Mouse (Mus musculus): ENCODE data around the gene Wiz. TPM values are rescaled to one million over a fixed set of nuclear protein-coding genes. Genes with fewer than 3 reads are reported as not detected.
A peak's percentile ranks its signal among the peaks of the same experiment; 100 is the strongest.

Gene Wiz
- polyA plus RNA-seq, 1 experiment from 2014 or later, result 28.7 TPM

DNA sequence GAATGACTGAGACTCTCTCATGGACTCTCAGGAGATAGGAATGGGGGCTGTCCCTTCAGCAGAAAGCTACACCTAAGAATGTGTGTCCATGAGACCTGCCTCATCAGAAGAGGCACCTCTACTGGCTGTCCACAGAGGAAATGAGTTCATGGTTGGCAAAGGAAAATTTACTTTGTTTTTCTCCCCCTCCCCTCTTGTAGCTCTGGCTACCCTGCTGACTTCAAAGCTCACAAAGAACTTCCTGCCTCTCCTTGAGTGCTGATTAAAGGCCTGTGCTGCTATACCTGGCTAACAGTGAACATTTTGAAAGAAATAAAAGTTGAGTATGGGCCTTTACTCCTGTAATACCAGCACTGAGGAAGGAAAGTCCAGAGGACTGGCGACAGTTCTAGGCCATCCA is 48.1 kb downstream of the Wiz start:
- H3K4me1 ChIP-seq, result no peaks in the 10 kb centered on the region
- no peak overlapping the region for H3K27ac ChIP-seq
- H3K4me2 ChIP-seq, result no peak overlapping the region
- no peak overlapping the region for H3K9ac ChIP-seq
- no peak for ATAC-seq (ENCODE audit: insufficient number of reproducible peaks, insufficient read depth, low FRiP score, low TSS enrichment, low read depth)
- H3K36me3 ChIP-seq, result peaks cover 51% of the 10 kb centered on the region
- H3K4me3 ChIP-seq, result no peak overlapping the region
- no peaks in the 10 kb centered on the region for H3K9me3 ChIP-seq
- WGBS, result 84% methylated on average over 1 of the region's 1 CpGs
- H3K27me3 ChIP-seq, result no peaks in the 10 kb centered on the region

DNA sequence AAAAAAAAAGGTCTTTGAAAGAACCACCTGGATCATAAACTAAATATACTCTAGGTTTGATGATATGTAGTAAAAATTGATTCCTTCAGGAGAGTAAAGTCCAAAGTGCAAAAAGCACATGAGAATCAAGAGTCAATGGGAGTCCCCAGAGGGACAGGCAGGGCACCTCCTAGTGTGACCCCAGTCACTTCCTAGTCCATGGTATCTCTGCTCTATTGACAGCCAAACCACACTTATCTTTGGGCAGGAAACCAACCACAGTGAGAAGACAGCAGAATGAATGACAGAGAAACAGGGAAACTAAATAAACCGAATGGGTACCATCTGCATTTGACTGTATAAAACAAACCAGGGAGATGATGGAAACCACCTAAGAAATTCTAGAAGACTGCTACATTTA is 49.1 kb downstream of the Wiz start:
- 65% methylated on average over 1 of the region's 1 CpGs for WGBS
- no peak overlapping the region for H3K9ac ChIP-seq
- ATAC-seq (ENCODE audit: insufficient number of reproducible peaks, insufficient read depth, low FRiP score, low TSS enrichment, low read depth), result no peak
- H3K27me3 ChIP-seq, result no peaks in the 10 kb centered on the region
- H3K27ac ChIP-seq, result no peak overlapping the region
- H3K9me3 ChIP-seq, result no peaks in the 10 kb centered on the region
- peaks cover 60% of the 10 kb centered on the region for H3K36me3 ChIP-seq
- H3K4me3 ChIP-seq, result no peak overlapping the region
- no peak overlapping the region for H3K4me2 ChIP-seq
- no peaks in the 10 kb centered on the region for H3K4me1 ChIP-seq

DNA sequence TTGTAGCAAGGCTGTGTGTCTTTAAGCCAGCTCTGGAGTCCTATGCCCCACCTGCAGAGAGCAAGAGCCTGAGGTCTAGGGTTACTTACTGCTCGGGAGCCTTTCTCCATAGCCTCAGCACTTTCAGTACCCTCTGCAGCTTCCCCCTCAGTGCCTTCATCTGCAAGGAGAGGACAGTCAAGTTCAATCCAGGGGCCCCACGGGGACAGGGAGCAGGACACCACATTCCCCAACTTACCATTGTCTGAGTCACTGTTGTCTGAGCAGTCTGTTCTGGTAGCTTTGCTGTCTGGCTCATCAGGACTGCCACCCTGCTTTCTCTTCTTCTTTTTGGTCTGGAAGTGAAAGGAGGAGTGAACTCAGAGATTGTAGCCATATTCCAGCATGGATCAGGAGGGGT is 53.4 kb downstream of the Wiz start:
- Histone ChIP-seq H3K4me3 (no peak overlapping the region), H3K27me3 (no peaks in the 10 kb centered on the region), H3K4me1 (no peaks in the 10 kb centered on the region), H3K36me3 (peaks cover 78% of the 10 kb centered on the region), H3K27ac (no peak overlapping the region), H3K9ac (no peak overlapping the region), H3K4me2 (no peak overlapping the region), H3K9me3 (no peaks in the 10 kb centered on the region)
- ATAC-seq (ENCODE audit: insufficient number of reproducible peaks, insufficient read depth, low FRiP score, low TSS enrichment, low read depth), result no peak
- 85% methylated on average over 2 of the region's 2 CpGs for WGBS

GRCm38 (mm10) chr17:32334921-32335320 is 54.3 kb downstream of the Wiz start:
- Histone ChIP-seq H3K4me3 (no peak overlapping the region), H3K9ac (no peak overlapping the region), H3K9me3 (no peaks in the 10 kb centered on the region), H3K4me2 (no peak overlapping the region), H3K36me3 (peaks cover 79% of the 10 kb centered on the region), H3K4me1 (no peaks in the 10 kb centered on the region), H3K27me3 (no peaks in the 10 kb centered on the region), H3K27ac (no peak overlapping the region)
- WGBS, result 97% methylated on average over 12 of the region's 12 CpGs
- no peak for ATAC-seq (ENCODE audit: insufficient number of reproducible peaks, insufficient read depth, low FRiP score, low TSS enrichment, low read depth)

DNA sequence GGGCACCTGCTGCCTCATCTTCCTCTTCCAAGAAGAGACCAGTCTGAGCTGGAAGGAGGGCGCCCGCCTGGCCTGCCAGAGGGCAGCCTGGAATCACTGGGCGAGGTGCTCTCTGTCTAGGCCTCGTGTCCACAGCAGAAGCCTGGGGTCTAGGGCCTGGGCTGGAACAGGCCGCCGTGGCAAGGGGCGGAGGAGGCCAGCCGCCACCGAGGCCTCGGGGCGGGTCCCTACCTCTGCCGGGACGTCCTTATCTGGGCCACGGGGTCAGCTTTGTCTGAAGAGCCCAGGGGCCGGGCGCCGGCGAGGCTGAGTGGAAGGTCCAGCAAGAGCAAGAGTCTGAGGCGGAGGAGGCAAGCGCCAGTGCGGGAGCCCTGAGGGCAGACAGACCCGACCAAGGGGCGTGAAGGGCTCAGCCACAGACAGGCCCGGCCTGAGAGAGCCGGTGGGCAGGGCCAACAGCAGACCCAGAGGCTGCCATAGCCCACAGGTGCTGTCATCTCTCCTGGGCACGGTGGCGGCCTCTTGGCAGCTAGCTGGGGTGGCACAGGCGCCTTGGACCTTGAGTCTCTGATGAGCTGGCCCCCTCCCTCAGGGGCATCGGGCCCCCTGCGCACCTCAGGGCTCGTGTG is 55.5 kb downstream of the Wiz start:
- Histone ChIP-seq H3K4me2 (no peak overlapping the region), H3K4me3 (no peak overlapping the region)

GRCm38 (mm10) chr17:32327501-32327900 is 61.7 kb downstream of the Wiz start:
- Histone ChIP-seq H3K27me3 (no peaks in the 10 kb centered on the region), H3K4me3 (no peak overlapping the region), H3K27ac (no peak overlapping the region), H3K4me1 (no peaks in the 10 kb centered on the region), H3K9me3 (no peaks in the 10 kb centered on the region), H3K4me2 (no peak overlapping the region), H3K36me3 (peaks cover 63% of the 10 kb centered on the region), H3K9ac (no peak overlapping the region)
- ATAC-seq (ENCODE audit: insufficient number of reproducible peaks, insufficient read depth, low FRiP score, low TSS enrichment, low read depth), result no peak

More for the DNA sequence above, 55.5 kb downstream of the Wiz start:
- Histone ChIP-seq H3K36me3 (peaks cover 88% of the 10 kb centered on the region), H3K27me3 (no peaks in the 10 kb centered on the region), H3K9ac (no peak overlapping the region), H3K9me3 (no peaks in the 10 kb centered on the region), H3K4me1 (no peaks in the 10 kb centered on the region), H3K27ac (no peak overlapping the region)
- peak; percentile 46; the same call in 1 of the 2 replicates for ATAC-seq (ENCODE audit: insufficient number of reproducible peaks, insufficient read depth, low FRiP score, low TSS enrichment, low read depth)
- WGBS, result 88% methylated on average over 31 of the region's 31 CpGs

DNA sequence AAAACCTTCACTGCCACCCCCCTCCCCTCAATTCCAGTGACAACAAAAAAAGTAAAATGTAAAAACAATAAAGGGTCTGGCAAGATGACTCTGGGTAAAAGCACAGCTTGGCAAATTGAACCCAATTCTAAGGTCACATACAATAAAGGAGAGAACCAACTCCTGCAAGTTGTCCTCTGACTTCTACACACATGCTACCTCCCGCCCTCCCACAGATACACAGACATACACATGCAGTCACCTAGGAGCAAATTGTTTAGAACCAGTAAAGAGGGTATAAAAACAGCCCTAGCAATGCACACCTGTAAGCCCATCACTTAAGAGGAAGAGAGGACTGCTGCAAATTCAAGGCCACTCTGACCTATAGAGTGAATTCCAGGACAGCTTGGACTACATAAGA is 66.4 kb downstream of the Wiz start:
- Histone ChIP-seq H3K27me3 (no peaks in the 10 kb centered on the region), H3K27ac (no peak overlapping the region), H3K36me3 (peaks cover 35% of the 10 kb centered on the region), H3K4me3 (no peak overlapping the region), H3K9me3 (no peaks in the 10 kb centered on the region), H3K4me2 (no peak overlapping the region), H3K4me1 (peaks cover 16% of the 10 kb centered on the region), H3K9ac (no peak overlapping the region)
- ATAC-seq (ENCODE audit: insufficient number of reproducible peaks, insufficient read depth, low FRiP score, low TSS enrichment, low read depth), result no peak
- WGBS, result 97% methylated on average over 1 of the region's 1 CpGs

- ATAC-seq (ENCODE audit: insufficient number of reproducible peaks, insufficient read depth, low FRiP score, low TSS enrichment, low read depth), result no peak
- H3K27me3 ChIP-seq, result no peaks in the 10 kb centered on the region
- peaks cover 40% of the 10 kb centered on the region for H3K36me3 ChIP-seq
- peak overlapping the region; percentile 88 for H3K4me3 ChIP-seq
- WGBS, result 17% methylated on average over 6 of the region's 6 CpGs
- peak overlapping the region; percentile 86 for H3K9ac ChIP-seq
- peaks cover 16% of the 10 kb centered on the region for H3K4me1 ChIP-seq
- H3K9me3 ChIP-seq, result no peaks in the 10 kb centered on the region
- H3K27ac ChIP-seq, result peak overlapping the region; percentile 89
- H3K4me2 ChIP-seq, result peak overlapping the region; percentile 89
Observed at GRCm38 (mm10) chr17:32321836-32322235, 67.4 kb downstream of the Wiz start.

GRCm38 (mm10) chr17:32321390-32321734 is 67.9 kb downstream of the Wiz start:
- H3K4me2 ChIP-seq, result peak overlapping the region; percentile 89
- peak; percentile 78 for ATAC-seq (ENCODE audit: insufficient number of reproducible peaks, insufficient read depth, low FRiP score, low TSS enrichment, low read depth)
- peaks cover 40% of the 10 kb centered on the region for H3K36me3 ChIP-seq
- under 1% methylated on average over 23 of the region's 23 CpGs for WGBS
- no peaks in the 10 kb centered on the region for H3K27me3 ChIP-seq
- H3K9ac ChIP-seq, result peak overlapping the region; percentile 86
- peak overlapping the region; percentile 89 for H3K27ac ChIP-seq
- H3K4me1 ChIP-seq, result peaks cover 16% of the 10 kb centered on the region
- peak overlapping the region; percentile 88 for H3K4me3 ChIP-seq
- no peaks in the 10 kb centered on the region for H3K9me3 ChIP-seq

DNA sequence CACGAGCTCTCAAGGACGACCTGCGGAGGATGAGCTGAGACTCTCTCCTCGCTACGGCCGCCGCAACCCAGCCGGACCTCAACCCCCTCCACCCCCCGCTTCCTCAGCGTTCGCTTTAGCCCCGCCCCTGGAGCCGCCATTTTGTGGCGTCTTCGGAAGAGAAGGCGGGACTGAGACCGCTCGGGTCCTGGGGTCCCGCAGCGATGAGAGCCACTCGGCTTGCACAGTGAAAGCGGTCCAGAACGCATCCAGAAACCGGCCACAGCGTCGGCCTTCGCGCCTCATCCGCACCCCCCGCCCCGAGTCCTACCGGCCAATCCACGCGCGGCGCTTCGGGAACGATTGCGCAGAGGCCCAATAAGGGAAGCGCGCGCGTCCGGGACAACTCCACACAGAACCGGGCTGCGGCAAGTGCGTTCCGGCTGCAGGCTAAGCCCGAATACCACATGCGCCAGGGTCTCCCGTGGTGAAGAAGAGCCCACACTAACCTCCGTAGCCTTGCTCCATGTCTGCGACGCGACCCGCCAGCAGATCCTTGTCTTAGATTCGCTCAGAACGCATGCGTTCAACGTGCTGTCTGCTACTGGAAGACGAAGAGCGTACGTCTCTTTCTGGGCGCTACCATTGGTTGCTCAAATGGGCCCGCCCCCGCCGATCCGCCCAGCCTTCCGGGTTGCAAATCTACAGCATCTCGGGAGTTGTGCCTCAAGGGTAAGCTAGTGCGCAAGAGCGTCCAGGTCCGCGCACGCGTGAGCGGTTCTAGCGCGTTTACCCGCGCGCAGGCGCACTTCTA is 68.4 kb downstream of the Wiz start, which contains the start of gene Akap8:
Gene Akap8 (minus strand): TSS at position 642 of the 793 bp plus-strand sequence.
- WGBS, result under 1% methylated on average over 81 of the region's 83 CpGs
- Histone ChIP-seq H3K9me3 (no peaks in the 10 kb centered on the region), H3K27me3 (no peaks in the 10 kb centered on the region), H3K4me1 (peaks cover 16% of the 10 kb centered on the region), H3K4me3 (peak within 1 kb of the TSS; percentile 88), H3K9ac (peak within 1 kb of the TSS; percentile 90), H3K4me2 (peak within 1 kb of the TSS; percentile 89), H3K27ac (peak within 1 kb of the TSS; percentile 96), H3K36me3 (peaks cover 40% of the 10 kb centered on the region)
- peak; percentile 94 for ATAC-seq (ENCODE audit: insufficient number of reproducible peaks, insufficient read depth, low FRiP score, low TSS enrichment, low read depth)

- 0% methylated on average over 7 of the region's 7 CpGs for WGBS
Observed at GRCm38 (mm10) chr17:32319950-32320349, 69.3 kb downstream of the Wiz start.

DNA sequence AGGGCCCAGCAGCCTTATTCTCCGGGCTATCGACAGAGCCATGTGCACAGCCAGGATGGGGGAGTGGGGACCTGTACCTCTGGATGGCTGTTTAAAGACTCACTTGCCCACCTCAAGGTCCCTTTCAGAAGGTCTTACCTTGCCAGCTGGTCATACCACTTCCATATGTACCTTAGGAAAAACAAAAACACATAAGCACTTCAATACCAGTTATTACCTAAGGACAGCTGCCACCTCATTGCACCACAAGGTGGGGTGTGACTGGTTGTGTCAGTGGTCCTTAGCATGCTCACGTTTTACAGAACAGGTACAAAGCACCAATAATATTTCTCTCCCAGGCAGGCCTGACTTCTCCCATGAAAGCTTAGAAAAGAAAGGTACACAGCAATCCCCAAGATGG is 71.5 kb downstream of the Wiz start:
- Histone ChIP-seq H3K27ac (no peak overlapping the region), H3K4me3 (no peak overlapping the region), H3K27me3 (no peaks in the 10 kb centered on the region), H3K9me3 (no peaks in the 10 kb centered on the region), H3K4me2 (no peak overlapping the region), H3K9ac (0 out of 2 replicates have a peak overlapping the region, but pooled peaks have one; percentile 12), H3K4me1 (peaks cover 16% of the 10 kb centered on the region), H3K36me3 (peaks cover 56% of the 10 kb centered on the region)
- WGBS, result 90% methylated on average over 3 of the region's 3 CpGs
- no peak for ATAC-seq (ENCODE audit: insufficient number of reproducible peaks, insufficient read depth, low FRiP score, low TSS enrichment, low read depth)

More at GRCm38 (mm10) chr17:32319950-32320349, 69.3 kb downstream of the Wiz start:
- no peak for ATAC-seq (ENCODE audit: insufficient number of reproducible peaks, insufficient read depth, low FRiP score, low TSS enrichment, low read depth)
- H3K27ac ChIP-seq, result peak overlapping the region; percentile 96
- H3K4me2 ChIP-seq, result peak overlapping the region; percentile 89
- peak overlapping the region; percentile 88 for H3K4me3 ChIP-seq
- peak overlapping the region; percentile 90 for H3K9ac ChIP-seq
- no peaks in the 10 kb centered on the region for H3K9me3 ChIP-seq
- peaks cover 16% of the 10 kb centered on the region for H3K4me1 ChIP-seq
- H3K27me3 ChIP-seq, result no peaks in the 10 kb centered on the region
- peaks cover 42% of the 10 kb centered on the region for H3K36me3 ChIP-seq
